Mouse (Mus musculus): ENCODE results near the gene Ptprm. TPM values are rescaled to one million over a fixed set of nuclear protein-coding genes. Genes with fewer than 3 reads are reported as not detected.

Gene Ptprm
- total and polyA plus RNA-seq, 3 experiments: not detected

DNA sequence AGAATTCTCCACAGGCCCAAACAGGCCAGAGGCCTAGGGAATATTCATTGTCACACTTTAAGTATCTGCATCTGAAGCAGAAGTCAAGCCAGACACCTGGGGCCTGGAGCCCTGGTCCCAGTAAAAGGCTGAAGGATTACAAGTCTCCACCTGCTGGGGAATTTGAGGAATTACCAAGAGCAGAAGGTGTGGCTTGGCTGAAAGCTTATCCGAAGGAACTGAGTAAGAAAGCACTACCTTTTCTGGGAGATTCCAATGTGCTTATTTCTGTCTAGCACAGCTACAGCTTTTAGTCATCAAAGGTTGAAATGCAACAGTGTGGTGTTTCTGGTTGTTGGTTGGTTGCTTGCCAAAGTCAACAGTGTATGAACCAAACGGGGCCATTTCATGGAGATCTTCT lies 178.4 kb downstream of the Ptprm start:
- no peak for DNase-seq (ENCODE audit: low read depth, low spot score)
- H3K27ac ChIP-seq (ENCODE audit: control insufficient read depth, low read depth, low read length): no peak overlapping the region
- no peaks in the 10 kb centered on the region for H3K27me3 ChIP-seq (ENCODE audit: control insufficient read depth in 1 of 2, insufficient read depth in 2 of 2, low read length in 2 of 2)
- no peak for TF ChIP-seq CTCF (IDR thresholded peaks at IDR 0.05 in 2 of 3, conservative IDR thresholded peaks at IDR 0.05 in 1 of 3; ENCODE audit: control insufficient read depth in 1 of 3, insufficient read depth in 1 of 3, low read depth in 2 of 3, low read length in 3 of 3, poor library complexity in 1 of 3, severe bottlenecking in 1 of 3)
- TF ChIP-seq POLR2AphosphoS5 (IDR thresholded peaks at IDR 0.05; ENCODE audit: borderline replicate concordance, low read depth, low read length): no peak
- TF ChIP-seq SMC3 (IDR thresholded peaks at IDR 0.05; ENCODE audit: low read depth, low read length): no peak
- TF ChIP-seq GABPA (IDR thresholded peaks at IDR 0.05; ENCODE audit: low read depth, low read length): no peak
- no peak for TF ChIP-seq TCF12 (IDR thresholded peaks at IDR 0.05; ENCODE audit: low read depth, low read length)
- no peak for TF ChIP-seq CHD1 (IDR thresholded peaks at IDR 0.05; ENCODE audit: low read depth, low read length)
- TF ChIP-seq RCOR1 (IDR thresholded peaks at IDR 0.05; ENCODE audit: low read depth, low read length): no peak
- no peak for TF ChIP-seq MYC (IDR thresholded peaks at IDR 0.05; ENCODE audit: low read depth, low read length)
- TF ChIP-seq RAD21 (IDR thresholded peaks at IDR 0.05; ENCODE audit: low read depth, low read length): no peak
- TF ChIP-seq BHLHE40 (IDR thresholded peaks at IDR 0.05; ENCODE audit: borderline replicate concordance, low read depth, low read length): no peak
- no peak for TF ChIP-seq ZC3H11A (IDR thresholded peaks at IDR 0.05; ENCODE audit: low read depth, low read length)
- TF ChIP-seq MEF2A (IDR thresholded peaks at IDR 0.05; ENCODE audit: extremely low read depth, insufficient replicate concordance, low read depth, low read length, poor library complexity, severe bottlenecking): no peak
- TF ChIP-seq E2F4 (IDR thresholded peaks at IDR 0.05; ENCODE audit: borderline replicate concordance, low read depth, low read length): no peak
- no peak for TF ChIP-seq ZMIZ1 (IDR thresholded peaks at IDR 0.05; ENCODE audit: low read depth, low read length)
- TF ChIP-seq UBTF (IDR thresholded peaks at IDR 0.05; ENCODE audit: borderline replicate concordance, insufficient read depth, low read depth, low read length): no peak
- TF ChIP-seq TBP (IDR thresholded peaks at IDR 0.05; ENCODE audit: low read depth, low read length): no peak
- no peaks in the 10 kb centered on the region for H3K9me3 ChIP-seq (replicated peaks; ENCODE audit: insufficient read depth, low read length)
- no peaks in the 10 kb centered on the region for H3K36me3 ChIP-seq (ENCODE audit: control insufficient read depth in 1 of 2, insufficient read depth in 2 of 2, low read length in 2 of 2)
- no peaks in the 10 kb centered on the region for H3K79me2 ChIP-seq (ENCODE audit: control insufficient read depth, insufficient read depth, low read length, poor library complexity)
- no peak overlapping the region for H3K4me3 ChIP-seq (ENCODE audit: control insufficient read depth in 1 of 2, insufficient read depth in 1 of 2, low read depth in 2 of 2, low read length in 2 of 2)
- H3K9ac ChIP-seq (ENCODE audit: control insufficient read depth, low read depth, low read length, poor library complexity, severe bottlenecking): no peak overlapping the region
- H3K4me1 ChIP-seq (ENCODE audit: control insufficient read depth in 1 of 2, insufficient read depth in 2 of 2, low read length in 2 of 2): no peaks in the 10 kb centered on the region

DNA sequence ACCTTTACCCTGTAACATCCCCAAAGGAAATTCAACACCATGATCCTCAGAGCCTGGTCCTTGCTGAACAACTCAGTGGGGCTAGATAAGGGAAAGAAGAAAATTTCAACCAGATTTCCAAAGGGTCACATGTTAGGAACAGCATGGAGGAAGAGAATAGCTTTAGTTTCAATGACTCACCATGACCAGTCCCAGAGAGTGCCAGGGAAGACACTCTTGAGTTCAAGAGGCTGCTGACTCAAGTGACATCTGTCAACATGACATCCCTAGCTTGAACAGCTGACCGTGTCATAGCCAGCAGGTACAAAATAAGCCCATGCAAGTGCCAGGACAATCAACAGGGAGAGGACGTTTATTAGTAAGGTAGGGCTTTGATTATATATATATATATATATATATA lies 182.9 kb downstream of the Ptprm start:
- Histone ChIP-seq H3K79me2 (ENCODE audit: control insufficient read depth, insufficient read depth, low read length, poor library complexity) (no peaks in the 10 kb centered on the region), H3K9me3 (replicated peaks; ENCODE audit: insufficient read depth, low read length) (no peaks in the 10 kb centered on the region), H3K36me3 (ENCODE audit: control insufficient read depth in 1 of 2, insufficient read depth in 2 of 2, low read length in 2 of 2) (no peaks in the 10 kb centered on the region), H3K27ac (ENCODE audit: control insufficient read depth, low read depth, low read length) (no peak overlapping the region), H3K4me1 (ENCODE audit: control insufficient read depth in 1 of 2, insufficient read depth in 2 of 2, low read length in 2 of 2) (no peaks in the 10 kb centered on the region), H3K9ac (ENCODE audit: control insufficient read depth, low read depth, low read length, poor library complexity, severe bottlenecking) (no peak overlapping the region), H3K27me3 (ENCODE audit: control insufficient read depth in 1 of 2, insufficient read depth in 2 of 2, low read length in 2 of 2) (no peaks in the 10 kb centered on the region), H3K4me3 (ENCODE audit: control insufficient read depth in 1 of 2, insufficient read depth in 1 of 2, low read depth in 2 of 2, low read length in 2 of 2) (no peak overlapping the region)
- no peak for DNase-seq (ENCODE audit: low read depth, low spot score)
- TF ChIP-seq POLR2AphosphoS5 (IDR thresholded peaks at IDR 0.05; ENCODE audit: borderline replicate concordance, low read depth, low read length): no peak
- TF ChIP-seq ELF1 (IDR thresholded peaks at IDR 0.05; ENCODE audit: low read depth, low read length): no peak
- no peak for TF ChIP-seq KAT2A (conservative IDR thresholded peaks at IDR 0.05; ENCODE audit: low read depth, low read length)
